Mouse (Mus musculus) effector memory CD4-positive, alpha-beta T cell, adult 5 months (primary cell): ENCODE data around the gene Pym1. TPM values are rescaled to one million over a fixed set of nuclear protein-coding genes. Genes with fewer than 3 reads are reported as not detected.

Experiments
- polyA plus RNA-seq: library from polyadenylated mRNA; unstranded; fragments of 100-300 nt; shearing (Covaris generic); gene quantifications from one replicate; pipeline ENCODE4 v1.2.1, GENCODE M21; 2017

Pym1 gene
- polyA plus RNA-seq, result 23.9 TPM

DNA sequence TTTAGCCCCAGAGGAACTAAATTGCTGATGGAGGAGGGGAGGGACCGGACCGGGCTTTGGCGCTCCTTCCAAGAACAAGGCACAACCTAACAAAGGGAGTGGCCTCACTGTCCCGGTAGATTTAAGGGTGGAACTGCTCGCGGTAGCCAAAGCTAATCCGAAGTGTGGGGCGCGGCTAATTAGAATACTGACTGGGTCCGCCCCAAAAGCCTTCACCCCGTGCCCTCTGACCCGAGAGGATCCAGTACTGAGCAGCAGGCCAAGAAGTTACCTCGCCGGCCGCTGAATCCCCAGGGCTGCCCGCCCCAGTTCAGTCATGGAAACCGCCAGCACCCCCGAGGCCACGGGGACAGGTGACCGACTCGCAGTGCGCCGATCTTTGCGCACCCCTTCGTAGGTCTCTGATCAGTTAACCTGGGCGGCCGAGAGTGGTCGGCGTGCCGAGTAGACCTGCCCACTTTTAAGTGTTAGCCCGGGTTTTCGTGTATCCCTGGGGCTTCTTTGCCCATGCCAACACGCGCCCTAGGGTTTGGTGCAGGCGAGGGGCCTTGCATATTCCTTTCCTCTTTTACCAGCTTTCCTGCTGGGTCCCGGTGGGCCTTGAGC lies at the start of gene Pym1:
TSS of gene Pym1 (plus strand) at position 244 of the 606 bp plus-strand sequence.

DNA sequence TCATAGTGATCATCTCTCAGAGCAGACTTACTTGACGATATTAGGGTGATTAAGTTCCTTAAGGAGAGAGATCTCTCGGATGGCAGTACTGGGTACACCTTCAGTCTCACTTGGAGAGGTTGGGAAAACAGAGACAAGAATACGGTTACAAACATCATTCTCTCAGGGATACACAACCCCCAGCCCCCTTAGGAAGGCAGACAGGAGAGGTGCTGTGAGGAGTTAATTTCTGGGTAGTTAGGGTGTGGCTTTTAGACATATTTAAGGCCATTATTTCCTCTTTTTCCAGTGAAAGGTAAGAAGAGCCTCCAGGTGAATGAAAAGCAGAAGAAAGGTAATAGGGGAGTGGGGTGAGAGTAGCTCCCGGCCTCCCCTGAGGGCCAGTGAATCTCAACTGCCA lies 43.8 kb upstream of the Pym1 start, which contains the start of gene Pmel:
TSS of gene Pmel (plus strand) at position 301 of the 400 bp plus-strand sequence.

GRCm38 (mm10) chr10:128704491-128705316 lies 43.0 kb upstream of the Pym1 start, which contains the start of gene Cdk2:
Cdk2 (minus strand) TSS chr10:128705031.

DNA sequence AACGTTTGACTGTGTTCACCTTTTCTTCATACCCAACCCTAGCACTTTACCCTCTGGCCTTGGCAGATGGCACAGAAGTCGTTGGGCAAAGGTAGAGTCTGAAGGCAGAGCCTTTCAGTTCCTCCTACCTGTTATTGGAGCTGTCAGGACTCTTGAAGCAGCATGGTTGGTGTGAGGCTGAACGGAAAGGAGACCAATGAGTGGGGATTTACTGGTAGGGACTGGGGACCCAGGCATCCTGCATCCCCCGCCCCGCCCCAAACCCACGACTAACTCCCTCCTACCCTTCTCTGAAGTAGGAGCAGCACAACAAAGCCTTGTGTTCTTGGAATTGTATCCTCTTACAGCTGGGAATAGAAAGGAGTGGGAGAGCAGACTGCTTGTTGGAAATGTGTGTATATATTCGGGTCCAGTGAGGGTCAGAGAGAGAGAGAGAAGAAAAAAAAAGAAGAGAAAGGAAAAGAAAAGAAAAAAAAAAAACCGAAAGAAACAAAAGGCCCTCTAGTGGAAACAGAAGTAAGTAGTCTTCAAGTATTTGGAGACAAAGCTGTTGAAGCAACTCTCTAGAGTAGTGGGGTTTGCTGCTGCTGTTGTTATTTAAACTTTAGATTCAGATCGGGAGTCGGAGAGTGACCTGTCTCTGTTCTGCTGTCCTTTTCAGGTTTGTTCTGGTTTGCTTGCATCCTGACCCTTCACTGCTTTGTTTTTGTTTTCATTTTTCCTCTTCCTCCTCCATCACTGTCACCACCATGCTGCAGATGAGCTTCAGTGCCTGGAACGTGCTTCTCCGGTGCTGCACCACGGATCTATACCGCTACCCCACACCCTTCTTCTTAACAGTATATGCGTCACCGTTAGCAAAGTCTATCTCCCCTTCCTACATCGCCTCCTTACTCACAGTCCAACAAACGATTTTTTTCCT lies 2.7 kb upstream of the Pym1 start, which contains the start of gene Dgka:
TSS of gene Dgka (minus strand) at position 176 of the 922 bp plus-strand sequence.

GRCm38 (mm10) chr10:128790398-128791124 lies 42.9 kb downstream of the Pym1 start, which contains the start of gene Mmp19:
Mmp19 (plus strand) TSS chr10:128790910.

GRCm38 (mm10) chr10:128803771-128804270 lies 56.1 kb downstream of the Pym1 start, which contains the start of gene Dnajc14:
Dnajc14 (plus strand) TSS chr10:128804062.

DNA sequence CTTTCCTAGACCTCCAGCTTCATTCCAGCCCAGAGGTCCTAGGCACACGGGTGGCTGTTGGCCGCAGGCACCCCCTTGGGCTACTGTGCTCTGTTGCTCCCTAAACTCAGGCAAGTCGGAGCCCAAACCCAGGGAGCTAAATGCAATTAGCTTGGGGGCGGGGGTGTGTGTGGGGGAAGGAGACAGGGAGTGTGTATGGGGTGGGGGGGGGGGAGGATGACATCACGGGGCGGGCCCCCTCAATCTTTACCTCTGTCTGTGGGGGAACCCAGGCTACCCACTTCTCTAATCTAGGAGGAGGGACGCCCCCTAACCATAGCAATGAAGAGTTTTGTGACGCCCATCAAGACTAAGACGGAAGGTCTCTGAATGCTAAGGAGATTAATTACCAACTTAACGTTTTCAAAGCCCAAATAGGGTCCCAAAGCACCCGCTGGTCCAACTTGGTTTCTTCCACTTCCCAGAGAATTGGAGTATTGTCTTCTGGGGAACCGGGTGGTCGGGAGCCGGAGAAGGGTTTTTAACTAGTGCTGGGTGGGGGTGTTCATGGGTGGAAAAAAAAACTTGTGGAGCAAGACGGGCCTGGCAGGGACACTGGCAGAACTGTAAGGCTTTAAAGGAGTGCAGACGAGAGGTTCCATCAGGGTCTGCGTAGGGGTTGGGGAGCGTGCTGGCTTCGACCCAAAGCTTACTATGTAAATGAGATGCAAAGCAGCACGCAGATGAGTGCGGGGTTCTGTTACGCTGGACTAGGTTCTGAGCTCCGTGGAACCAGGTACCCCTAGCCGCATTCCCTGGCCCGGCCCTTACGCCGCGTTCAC lies 56.8 kb downstream of the Pym1 start, which contains the start of gene Tmem198b:
TSS of gene Tmem198b (minus strand) at position 100 of the 821 bp plus-strand sequence.

Other genes starting within 250 kb of the Pym1 start
- gene Myl6b, start 249.2 kb upstream of the Pym1 start, polyA plus RNA-seq, result 2.0 TPM
- gene Esyt1, start 222.0 kb upstream of the Pym1 start, polyA plus RNA-seq, result 244 TPM
- 32.2 TPM for gene Zc3h10, start 200.1 kb upstream of the Pym1 start, polyA plus RNA-seq
- 2,530 TPM for gene Rpl41, start 198.6 kb upstream of the Pym1 start, polyA plus RNA-seq
- 20.1 TPM for gene Pa2g4, start 181.9 kb upstream of the Pym1 start, polyA plus RNA-seq
- 2.1 TPM for gene Erbb3, start 158.2 kb upstream of the Pym1 start, polyA plus RNA-seq
- 545 TPM for gene Rps26, start 121.1 kb upstream of the Pym1 start, polyA plus RNA-seq
- gene Ikzf4, start 101.9 kb upstream of the Pym1 start, polyA plus RNA-seq, result 0.77 TPM
- gene Suox, start 73.8 kb upstream of the Pym1 start, polyA plus RNA-seq, result 4.1 TPM
- 25.1 TPM for gene Rab5b, start 51.6 kb upstream of the Pym1 start, polyA plus RNA-seq
- 2.5 TPM for gene Pmel, start 43.7 kb upstream of the Pym1 start, polyA plus RNA-seq
- gene Cdk2, start 42.9 kb upstream of the Pym1 start, polyA plus RNA-seq, result 14.1 TPM
- gene Dgka, start 3.0 kb upstream of the Pym1 start, polyA plus RNA-seq, result 635 TPM
- not detected for gene Mmp19, start 43.0 kb downstream of the Pym1 start, polyA plus RNA-seq
- 57.7 TPM for gene Dnajc14, start 56.2 kb downstream of the Pym1 start, polyA plus RNA-seq
- gene Tmem198b, start 56.5 kb downstream of the Pym1 start, polyA plus RNA-seq, result 2.0 TPM
- gene Sarnp, start 69.4 kb downstream of the Pym1 start, polyA plus RNA-seq, result 108 TPM
- 34.9 TPM for gene Ormdl2, start 73.8 kb downstream of the Pym1 start, polyA plus RNA-seq
- 2.0 TPM for gene Gdf11, start 143.8 kb downstream of the Pym1 start, polyA plus RNA-seq
- not detected for gene Cd63, start 153.1 kb downstream of the Pym1 start, polyA plus RNA-seq
- 6.6 TPM for gene Rdh5, start 175.0 kb downstream of the Pym1 start, polyA plus RNA-seq
- gene Bloc1s1, start 176.1 kb downstream of the Pym1 start, polyA plus RNA-seq, result 118 TPM
- gene Itga7, start 185.9 kb downstream of the Pym1 start, polyA plus RNA-seq, result 45.8 TPM
- not detected for gene Mettl7b, start 213.1 kb downstream of the Pym1 start, polyA plus RNA-seq
- gene Olfr9, start 241.5 kb downstream of the Pym1 start, polyA plus RNA-seq, result 0.20 TPM